Mouse (Mus musculus) megakaryocyte progenitor cell, adult 5-6 weeks (primary cell): Measurements from ENCODE around the gene Smarce1. TPM values are rescaled to one million over a fixed set of nuclear protein-coding genes. Genes with fewer than 3 reads are reported as not detected.
A peak's percentile ranks its signal among the peaks of the same experiment; 100 is the strongest.

Experiments
- ATAC-seq: replicated peaks from 2 replicates; pipeline ENCODE4 v1.8.0; 2016; ENCODE audit warnings: mild to moderate bottlenecking, moderate TSS enrichment, inconsistent platforms; ENCODE audit not compliant: poor library complexity
- total RNA-seq, 2 experiments: library from RNA; stranded (forward) in 1 of 2; stranded (reverse) in 1 of 2; fragments of 157-497, 149-512 nt in 1 of 2; fragments of 200-1000 nt in 1 of 2; gene quantifications; 2 replicates each; pipeline versions ENCODE4 v1.2.3 to v1.2.4; 2015 to 2017

Smarce1 gene
- total RNA-seq, 2 experiments from 2014 or later, result 108 to 161 TPM

- no peak for ATAC-seq
Measured at GRCm38 (mm10) chr11:99170547-99171267, 60.1 kb downstream of the Smarce1 start.

GRCm38 (mm10) chr11:99170005-99170404 is 60.8 kb downstream of the Smarce1 start:
- no peak for ATAC-seq

DNA sequence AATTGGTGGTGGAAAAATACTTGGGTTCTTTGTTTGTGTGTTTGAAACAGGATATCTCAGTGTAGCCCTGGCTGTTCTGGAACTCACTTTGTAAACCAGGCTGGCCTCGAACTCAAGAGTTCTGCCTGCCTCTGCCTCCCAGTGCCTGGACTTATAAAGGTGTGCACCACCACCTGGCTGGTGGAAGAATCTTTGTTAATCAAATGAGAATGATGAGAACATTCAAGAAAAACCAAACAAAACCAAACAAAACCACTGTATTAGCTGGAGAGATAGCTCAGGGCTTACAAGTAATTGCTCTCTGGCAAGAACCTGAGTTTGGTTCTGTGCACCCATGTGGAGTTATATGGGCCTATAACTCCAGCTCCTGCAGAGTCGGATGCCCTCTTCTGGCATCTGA is 61.4 kb downstream of the Smarce1 start:
- ATAC-seq, result no peak

DNA sequence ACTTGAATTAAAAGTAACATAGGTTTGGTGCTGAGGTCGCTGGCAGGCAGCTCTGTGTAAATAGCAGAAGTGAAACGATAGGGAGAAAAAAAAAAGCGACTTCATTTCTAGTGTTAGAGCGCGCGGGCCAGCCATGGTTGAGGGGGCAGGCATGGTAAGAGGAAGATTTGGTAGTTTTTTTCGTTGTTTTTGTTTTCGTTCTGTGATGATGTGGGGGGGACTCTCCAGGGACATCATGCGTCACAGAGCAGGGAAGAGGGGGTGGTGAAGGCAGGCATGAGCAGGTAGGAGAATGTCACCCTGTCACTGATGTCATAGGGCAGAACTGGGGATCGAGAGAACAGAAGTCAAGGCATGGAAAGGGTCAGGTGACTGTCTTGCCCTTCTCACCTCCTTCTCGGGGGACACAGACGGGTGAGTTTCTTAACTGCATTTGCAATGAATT is 62.8 kb downstream of the Smarce1 start:
- peak; percentile 56 for ATAC-seq

DNA sequence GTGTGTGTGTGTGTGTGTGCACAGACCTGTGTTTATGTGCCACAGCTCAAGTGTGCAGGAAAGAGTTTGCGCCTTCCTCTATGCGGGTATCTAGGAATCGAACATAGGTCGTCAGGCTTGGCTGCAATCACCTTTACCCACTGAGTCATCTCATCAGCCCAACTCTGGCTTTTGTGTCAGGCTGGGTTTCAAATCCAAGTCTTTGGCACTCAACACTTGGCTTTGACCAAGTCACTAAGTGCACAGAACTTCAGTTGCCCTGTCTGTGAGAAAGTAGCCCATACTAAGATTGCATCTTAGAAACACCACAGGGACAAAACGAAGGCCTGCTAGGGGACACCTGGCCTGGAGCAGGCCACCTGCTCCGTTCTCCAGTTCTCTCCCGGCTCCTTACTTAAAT is 63.2 kb downstream of the Smarce1 start:
- ATAC-seq, result no peak

- ATAC-seq, result no peak
Measured at GRCm38 (mm10) chr11:99166241-99166640, 64.6 kb downstream of the Smarce1 start.

DNA sequence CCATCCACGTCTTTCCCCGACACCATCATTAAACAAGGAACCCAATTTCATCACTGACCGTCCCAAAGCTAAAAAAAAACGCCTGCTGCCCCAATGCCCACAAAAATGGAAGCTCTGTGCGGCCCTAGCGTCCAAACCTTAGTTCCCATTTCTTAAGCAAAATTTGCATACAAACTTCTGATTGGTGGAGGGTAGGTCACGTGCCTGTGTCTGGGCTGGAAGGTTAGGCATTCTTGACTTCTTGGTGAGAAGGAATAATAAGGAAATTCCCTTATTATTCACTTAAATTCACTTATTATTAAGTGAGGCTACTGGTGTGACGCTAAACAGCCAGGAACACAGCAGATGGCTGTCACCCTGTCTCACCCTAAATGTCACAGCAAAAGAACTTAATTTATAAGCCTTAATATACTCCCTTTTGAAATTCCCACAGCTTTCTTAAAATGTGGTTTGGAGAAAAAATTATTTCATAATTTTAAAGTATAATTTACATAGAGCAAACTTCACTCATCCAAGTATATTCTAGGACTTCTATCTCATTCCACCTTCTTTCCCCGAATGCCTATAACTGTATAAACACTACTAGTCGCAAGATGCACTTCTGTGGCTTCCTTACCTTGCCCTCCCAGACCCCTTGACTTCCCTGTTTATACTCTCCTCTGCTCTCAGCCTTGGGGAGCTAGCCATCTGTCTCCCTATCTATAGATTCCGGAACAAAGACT is 65.6 kb downstream of the Smarce1 start:
- peak; percentile 32 for ATAC-seq

DNA sequence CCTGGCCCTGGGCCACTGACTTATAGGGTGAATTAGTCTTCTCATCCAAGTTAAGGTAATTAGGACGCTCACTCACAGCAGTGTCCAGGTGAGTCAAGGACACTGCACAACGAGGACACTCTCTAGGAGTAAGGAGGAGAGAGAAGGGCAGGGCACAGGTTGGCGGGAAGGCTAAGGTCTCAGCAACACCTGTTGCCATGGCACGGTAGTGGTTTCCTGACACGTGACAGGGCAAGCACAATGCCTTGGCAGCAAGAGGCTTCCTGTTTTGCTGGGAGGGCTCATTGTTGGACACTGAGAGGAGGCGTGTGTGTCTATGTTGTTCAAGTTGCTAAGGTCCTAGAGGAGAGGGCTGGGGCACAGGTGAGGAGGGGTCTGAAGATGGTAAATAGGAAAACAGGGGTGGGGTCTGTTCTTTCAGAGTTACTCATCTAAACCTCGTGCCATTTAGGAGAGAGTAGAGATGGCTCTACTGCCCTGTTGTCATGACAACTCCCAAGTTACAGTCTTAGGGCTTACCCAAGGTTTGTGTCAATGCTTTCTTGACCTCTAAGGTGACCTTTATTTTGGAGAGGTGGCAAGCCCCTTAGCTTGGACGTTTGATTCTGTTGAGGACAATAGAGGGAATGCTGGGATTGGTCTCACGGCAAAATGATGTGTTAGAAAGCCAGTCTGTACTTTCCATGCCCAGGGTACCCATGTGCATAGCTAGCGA is 67.7 kb downstream of the Smarce1 start:
- ATAC-seq, result peak; percentile 71

DNA sequence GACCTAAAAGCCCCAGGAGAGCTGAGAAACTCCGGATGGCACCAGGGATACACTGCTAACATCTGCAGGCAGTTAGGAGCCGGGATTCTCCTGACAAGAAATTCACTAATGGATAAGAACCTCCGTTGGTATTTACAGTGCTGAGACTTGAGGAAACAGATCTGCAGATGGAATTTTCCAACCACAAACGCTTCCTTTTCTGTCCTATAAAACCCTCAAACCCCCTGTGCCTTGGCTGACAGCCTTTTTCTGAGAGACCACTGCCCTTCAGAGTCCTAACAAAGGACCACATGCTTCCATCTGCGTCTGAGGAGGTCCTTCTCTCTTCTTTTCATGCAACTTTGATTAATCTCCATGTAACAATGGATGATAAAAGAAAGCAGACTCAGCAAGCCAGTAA is 69.2 kb downstream of the Smarce1 start:
- ATAC-seq, result no peak

DNA sequence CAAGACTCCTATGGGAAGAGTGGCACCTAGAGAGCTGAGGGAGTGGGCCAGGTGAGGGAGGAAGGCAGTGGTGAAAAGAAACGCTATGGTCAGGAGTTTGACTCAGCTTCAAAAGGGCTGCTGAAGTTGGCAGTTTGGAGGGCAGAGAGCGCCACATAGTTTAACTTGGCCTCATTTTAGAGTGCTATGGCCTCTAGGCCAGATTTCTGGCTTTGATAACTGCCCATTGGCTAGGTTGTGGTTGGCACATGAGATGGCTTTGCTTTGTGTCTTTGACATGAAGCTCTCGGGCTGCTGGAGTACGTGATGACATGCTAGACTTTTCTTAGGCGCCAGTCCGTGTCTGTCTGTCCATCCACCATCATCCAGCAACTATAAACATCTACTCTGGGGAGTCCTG is 70.6 kb downstream of the Smarce1 start:
- ATAC-seq, result no peak

Other genes with a start within 250 kb of the Smarce1 start
- gene Gjd3, start 248.0 kb downstream of the Smarce1 start, total RNA-seq (2015), result not detected in 2 replicates
- not detected in 2 replicates for gene Gjd3, start 248.0 kb downstream of the Smarce1 start, total RNA-seq (2017)
- 284 and 285 TPM in 2 replicates for gene Top2a, start 206.8 kb downstream of the Smarce1 start, total RNA-seq (2015)
- gene Top2a, start 206.8 kb downstream of the Smarce1 start, total RNA-seq (2017), result 584 and 646 TPM in 2 replicates
- gene Igfbp4, start 189.8 kb downstream of the Smarce1 start, total RNA-seq (2015), result 188 and 211 TPM in 2 replicates
- gene Igfbp4, start 189.8 kb downstream of the Smarce1 start, total RNA-seq (2017), result 327 and 329 TPM in 2 replicates
- gene Tns4, start 141.7 kb downstream of the Smarce1 start, total RNA-seq (2015), result 2.1 and 2.4 TPM in 2 replicates
- gene Tns4, start 141.7 kb downstream of the Smarce1 start, total RNA-seq (2017), result 1.4 and 1.8 TPM in 2 replicates
- gene Ccr7, start 75.9 kb downstream of the Smarce1 start, total RNA-seq (2015), result 0.17 and 0.22 TPM in 2 replicates
- not detected in 2 replicates for gene Ccr7, start 75.9 kb downstream of the Smarce1 start, total RNA-seq (2017)
- not detected in 2 replicates for gene Krt222, start 13.1 kb upstream of the Smarce1 start, total RNA-seq (2015)
- gene Krt222, start 13.1 kb upstream of the Smarce1 start, total RNA-seq (2017), result not detected in 2 replicates
- gene Krt24, start 54.2 kb upstream of the Smarce1 start, total RNA-seq (2015), result not detected in 2 replicates
- gene Krt24, start 54.2 kb upstream of the Smarce1 start, total RNA-seq (2017), result not detected in 2 replicates
- not detected in 2 replicates for gene Krt25, start 91.9 kb upstream of the Smarce1 start, total RNA-seq (2015)
- gene Krt25, start 91.9 kb upstream of the Smarce1 start, total RNA-seq (2017), result not detected in 2 replicates
- gene Krt26, start 106.9 kb upstream of the Smarce1 start, total RNA-seq (2015), result not detected in 2 replicates
- gene Krt26, start 106.9 kb upstream of the Smarce1 start, total RNA-seq (2017), result not detected in 2 replicates
- not detected in 2 replicates for gene Krt27, start 120.1 kb upstream of the Smarce1 start, total RNA-seq (2015)
- not detected in 2 replicates for gene Krt27, start 120.1 kb upstream of the Smarce1 start, total RNA-seq (2017)
- not detected in 2 replicates for gene Krt28, start 143.9 kb upstream of the Smarce1 start, total RNA-seq (2015)
- not detected in 2 replicates for gene Krt28, start 143.9 kb upstream of the Smarce1 start, total RNA-seq (2017)
- gene Krt10, start 158.3 kb upstream of the Smarce1 start, total RNA-seq (2015), result 2.3 and 7.2 TPM in 2 replicates
- 0.47 TPM in 1 of 2 replicates, not detected in the other for gene Krt10, start 158.3 kb upstream of the Smarce1 start, total RNA-seq (2017)
- not detected in 2 replicates for gene Krt12, start 191.2 kb upstream of the Smarce1 start, total RNA-seq (2015)
- gene Krt12, start 191.2 kb upstream of the Smarce1 start, total RNA-seq (2017), result not detected in 2 replicates
- gene Krt20, start 207.1 kb upstream of the Smarce1 start, total RNA-seq (2015), result not detected in 2 replicates
- gene Krt20, start 207.1 kb upstream of the Smarce1 start, total RNA-seq (2017), result not detected in 2 replicates